Mouse (Mus musculus): ENCODE results near the gene Wars. TPM values are rescaled to one million over a fixed set of nuclear protein-coding genes. Genes with fewer than 3 reads are reported as not detected.

Wars gene
- 34.9 and 47.5 TPM in 2 replicates for polyA plus RNA-seq (2015; fragmentation: Nextera tagmentation; extraction: Ambion mirVana)

DNA sequence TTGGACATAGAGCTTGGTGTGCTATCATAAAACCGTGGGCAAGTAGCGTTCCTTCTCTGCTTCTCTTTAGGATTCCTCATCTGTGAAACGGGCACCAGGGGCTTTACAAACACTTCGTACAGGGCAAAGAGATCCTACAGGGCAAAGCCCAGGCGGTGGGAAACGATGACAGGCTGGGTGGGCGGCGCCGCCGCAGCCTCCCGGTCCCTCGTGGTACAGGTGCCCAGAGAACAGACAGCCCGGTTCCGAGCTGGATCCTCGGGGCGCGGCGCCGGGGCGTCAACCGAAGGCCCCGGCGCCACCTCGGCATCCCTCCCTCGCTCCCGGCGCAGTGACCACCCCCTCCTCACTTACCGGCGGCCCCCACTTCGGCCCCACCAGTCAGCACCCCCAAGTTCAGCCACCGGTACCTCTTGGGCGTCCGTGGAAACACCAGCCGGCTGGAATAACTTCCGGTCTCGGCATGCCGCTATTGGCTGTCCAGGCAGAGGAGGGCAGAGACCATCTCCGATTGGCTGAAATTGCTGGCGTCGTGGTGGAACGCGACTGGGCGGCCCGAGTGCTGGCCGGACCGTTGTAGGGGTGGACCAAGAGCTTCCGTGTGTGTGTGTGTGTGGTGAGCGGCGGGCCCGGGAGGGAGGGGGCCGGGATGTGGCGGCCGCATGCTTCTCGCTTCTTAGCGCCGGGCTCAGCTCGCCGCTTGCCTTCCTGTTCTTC lies at the start of gene Wars:
Gene Wars (minus strand): TSS at position 460 of the 717 bp plus-strand sequence.

DNA sequence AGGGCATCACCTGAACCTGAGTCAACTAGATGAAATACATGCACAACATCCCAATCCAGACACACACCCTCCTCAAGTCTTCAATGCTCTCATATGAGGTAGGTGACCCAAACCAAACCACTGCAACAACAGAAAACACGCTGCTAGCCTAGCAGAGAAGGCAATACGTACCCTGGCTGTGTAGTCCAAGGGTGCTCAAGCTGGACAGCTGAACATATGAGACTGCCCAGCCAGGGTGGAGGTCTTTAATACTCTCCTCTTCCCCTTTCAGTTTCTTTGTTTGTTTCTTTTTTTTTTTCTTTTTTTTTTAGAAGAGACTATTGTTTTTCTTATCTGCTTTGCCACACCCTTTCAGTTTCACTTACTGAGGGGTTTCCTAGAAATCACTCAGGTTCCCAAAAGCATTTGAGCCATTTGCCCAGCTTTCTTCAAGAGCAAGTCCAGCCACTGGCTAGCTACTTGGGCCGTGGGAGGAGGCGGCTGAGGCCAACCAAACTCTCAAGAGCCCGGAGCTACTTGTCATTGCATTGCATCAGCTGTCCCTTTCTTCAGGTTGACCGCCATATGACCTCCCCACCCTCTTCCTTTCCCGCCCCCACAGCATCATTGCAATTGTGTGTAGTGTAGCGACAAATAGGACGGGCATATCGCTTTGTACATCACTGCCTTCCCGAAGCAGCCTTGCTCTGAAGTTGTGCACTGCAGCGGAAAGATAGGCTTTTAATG lies 822 bp downstream of the Wars start, which contains the start of gene Wdr25:
Gene Wdr25 (plus strand): TSS at position 643 of the 726 bp plus-strand sequence.

GRCm38 (mm10) chr12:108835840-108836409 lies 58.0 kb downstream of the Wars start, which contains the start of the genes Slc25a29 and Slc25a47:
Gene Slc25a29 (minus strand): TSS chr12:108835883.
Gene Slc25a47 (plus strand): TSS chr12:108836046.

Small RNA genes within 50 kb of the gene (microRNA-seq; reads per million reads assigned to microRNA genes)
- 53.2 reads per million, percentile 36 among the genes with 10 or more reads in this experiment for gene Mir345 (ENCODE audit: borderline replicate concordance, insufficient number of aligned reads)

Other genes with a start within 250 kb of the Wars start
- 0.84 and 0.96 TPM in 2 replicates for gene Degs2, start 191.9 kb downstream of the Wars start, polyA plus RNA-seq (2015; fragmentation: Nextera tagmentation; extraction: Ambion mirVana)
- gene Yy1, start 101.2 kb downstream of the Wars start, polyA plus RNA-seq (2015; fragmentation: Nextera tagmentation; extraction: Ambion mirVana), result 13.7 and 14.2 TPM in 2 replicates
- 3.5 and 7.9 TPM in 2 replicates for gene Slc25a29, start 58.3 kb downstream of the Wars start, polyA plus RNA-seq (2015; fragmentation: Nextera tagmentation; extraction: Ambion mirVana)
- 26.7 and 35.3 TPM in 2 replicates for gene Slc25a47, start 58.1 kb downstream of the Wars start, polyA plus RNA-seq (2015; fragmentation: Nextera tagmentation; extraction: Ambion mirVana)
- gene Wdr25, start 543 bp downstream of the Wars start, polyA plus RNA-seq (2015; fragmentation: Nextera tagmentation; extraction: Ambion mirVana), result 3.5 and 3.6 TPM in 2 replicates
- 7.8 and 8.7 TPM in 2 replicates for gene Begain, start 174.0 kb upstream of the Wars start, polyA plus RNA-seq (2015; fragmentation: Nextera tagmentation; extraction: Ambion mirVana)

All from adrenal gland, postnatal 0 days (tissue).